Mouse (Mus musculus): ENCODE measurements at regions not wholly inside any gene's neighbourhood (a gene's known extent, or its start where the extent isn't known, plus 50 kb on each side); places are given as distances from the start of the nearest gene placed in this dataset.

- DNase-seq (ENCODE audit: low read depth, low spot score) = no peak
Measured at GRCm38 (mm10) chr7:117734994-117735698, 354.4 kb downstream of the Xylt1 start.

- DNase-seq (ENCODE audit: low read depth, low spot score) = no peak
Measured at GRCm38 (mm10) chr7:117729067-117729466, 348.3 kb downstream of the Xylt1 start.
